Mouse (Mus musculus) embryonic facial prominence, embryonic 15.5 days (tissue): ENCODE measurements around the gene Hcar1. TPM values are rescaled to one million over a fixed set of nuclear protein-coding genes. Genes with fewer than 3 reads are reported as not detected.

Experiments used
- ATAC-seq: fragments of 200-750 bp; cut with Nextera tagmentation; 2 replicates; pipeline ENCODE4 v1.8.0; 2017; ENCODE audit warnings: low read depth, moderate TSS enrichment; ENCODE audit not compliant: insufficient number of reproducible peaks, low FRiP score, low TSS enrichment
- H3K27ac ChIP-seq: fragments of 300-500 bp; sonication (generic); replicated peaks from 2 replicates; pipeline ENCODE4 v1.5.1; 2015; ENCODE audit warnings: mild to moderate bottlenecking, inconsistent platforms
- H3K27me3 ChIP-seq: fragments of 300-500 bp; sonication (generic); 2 replicates; pipeline ENCODE4 v1.6.1; 2015; ENCODE audit warnings: inconsistent platforms
- H3K36me3 ChIP-seq: fragments of 300-500 bp; sonication (generic); 2 replicates; pipeline ENCODE4 v1.6.1; 2015; ENCODE audit warnings: mild to moderate bottlenecking, inconsistent platforms
- H3K4me1 ChIP-seq: fragments of 300-500 bp; sonication (generic); 2 replicates; pipeline ENCODE4 v1.6.1; 2015; ENCODE audit warnings: inconsistent platforms
- H3K4me2 ChIP-seq: fragments of 300-500 bp; sonication (generic); replicated peaks from 2 replicates; pipeline ENCODE4 v1.6.1; 2015; ENCODE audit warnings: mild to moderate bottlenecking, inconsistent platforms
- H3K4me3 ChIP-seq: fragments of 300-500 bp; sonication (generic); replicated peaks from 2 replicates; pipeline ENCODE4 v1.5.1; 2015; ENCODE audit warnings: mild to moderate bottlenecking, inconsistent platforms
- H3K9ac ChIP-seq: fragments of 300-500 bp; sonication (generic); 2 replicates; pipeline ENCODE4 v1.6.1; 2015; ENCODE audit warnings: inconsistent platforms
- H3K9me3 ChIP-seq: fragments of 300-500 bp; sonication (generic); replicated peaks from 2 replicates; pipeline ENCODE4 v1.6.1; 2016; ENCODE audit warnings: inconsistent platforms
- WGBS: fragments of 180-500 bp; shearing (Covaris S2); methylation state at CpG from one replicate; pipeline ENCODE4 v1.1.7; 2015; 5-methylcytosine and 5-hydroxymethylcytosine counted together
- polyA plus RNA-seq: library from polyadenylated mRNA; unstranded; fragments of >200 nt; fragmentation: Nextera tagmentation; extraction: Ambion mirVana; gene quantifications from 2 replicates; pipeline ENCODE4 v1.2.1, GENCODE M21; 2015

Gene Hcar1
- polyA plus RNA-seq, 1 experiment from 2014 or later = 0.76 TPM

GRCm38 (mm10) chr5:123863934-123864333 lies 15.9 kb downstream of the Hcar1 start:
- Histone ChIP-seq H3K4me3 (no peak overlapping the region), H3K27ac (no peak overlapping the region), H3K9me3 (no peaks in the 10 kb centered on the region), H3K9ac (no peak overlapping the region), H3K4me2 (no peak overlapping the region), H3K36me3 (no peaks in the 10 kb centered on the region), H3K4me1 (peaks cover 6% of the 10 kb centered on the region; the same call in 1 of the 2 replicates), H3K27me3 (no peaks in the 10 kb centered on the region)
- no peak for ATAC-seq
- WGBS = 85% methylated on average over 14 of the region's 14 CpGs

GRCm38 (mm10) chr5:123862374-123863350 lies 17.2 kb downstream of the Hcar1 start:
- peak overlapping the region; percentile 7; the same call in 1 of the 2 replicates for H3K4me3 ChIP-seq
- 67% methylated on average over 15 of the region's 15 CpGs for WGBS
- no peaks in the 10 kb centered on the region for H3K36me3 ChIP-seq
- no peak for ATAC-seq
- peak overlapping the region; percentile 66 for H3K27ac ChIP-seq
- H3K4me2 ChIP-seq = peak overlapping the region; percentile 8; the same call in 1 of the 2 replicates
- H3K9ac ChIP-seq = no peak overlapping the region
- H3K27me3 ChIP-seq = no peaks in the 10 kb centered on the region
- H3K9me3 ChIP-seq = no peaks in the 10 kb centered on the region
- peaks cover 7% of the 10 kb centered on the region; the same call in 1 of the 2 replicates for H3K4me1 ChIP-seq

- Histone ChIP-seq H3K4me2 (no peak overlapping the region), H3K27ac (no peak overlapping the region), H3K27me3 (no peaks in the 10 kb centered on the region), H3K4me3 (no peak overlapping the region), H3K36me3 (no peaks in the 10 kb centered on the region), H3K9me3 (no peaks in the 10 kb centered on the region), H3K9ac (no peak overlapping the region), H3K4me1 (peaks cover 3% of the 10 kb centered on the region; the same call in 1 of the 2 replicates)
- 48% methylated on average over 11 of the region's 11 CpGs for WGBS
- no peak for ATAC-seq
Observed at GRCm38 (mm10) chr5:123858798-123859197, 21.0 kb downstream of the Hcar1 start.

DNA sequence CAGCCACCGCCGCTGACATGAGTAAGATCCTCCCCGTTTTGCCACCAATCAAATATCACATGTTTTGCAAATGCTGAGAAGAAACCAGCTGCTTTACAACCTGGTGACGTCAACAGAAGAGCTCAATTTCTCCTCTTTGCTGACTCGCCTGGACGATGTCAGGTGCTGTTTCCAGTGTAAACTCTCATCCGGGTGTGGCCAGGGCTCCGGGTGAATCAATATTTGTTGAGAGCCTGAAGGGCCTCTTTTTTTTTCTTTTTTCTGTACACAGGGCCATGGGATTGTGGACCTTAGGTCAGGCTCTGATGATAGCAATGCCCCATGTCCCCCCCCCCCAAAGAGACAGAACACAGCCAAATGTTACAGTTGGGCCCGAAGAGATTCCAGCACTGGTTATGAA lies 25.3 kb downstream of the Hcar1 start:
- Histone ChIP-seq H3K27me3 (no peaks in the 10 kb centered on the region), H3K4me2 (no peak overlapping the region), H3K4me1 (peaks cover 3% of the 10 kb centered on the region; the same call in 1 of the 2 replicates), H3K9ac (no peak overlapping the region), H3K9me3 (no peaks in the 10 kb centered on the region), H3K27ac (no peak overlapping the region), H3K4me3 (no peak overlapping the region), H3K36me3 (no peaks in the 10 kb centered on the region)
- no peak for ATAC-seq
- WGBS = 80% methylated on average over 9 of the region's 9 CpGs

DNA sequence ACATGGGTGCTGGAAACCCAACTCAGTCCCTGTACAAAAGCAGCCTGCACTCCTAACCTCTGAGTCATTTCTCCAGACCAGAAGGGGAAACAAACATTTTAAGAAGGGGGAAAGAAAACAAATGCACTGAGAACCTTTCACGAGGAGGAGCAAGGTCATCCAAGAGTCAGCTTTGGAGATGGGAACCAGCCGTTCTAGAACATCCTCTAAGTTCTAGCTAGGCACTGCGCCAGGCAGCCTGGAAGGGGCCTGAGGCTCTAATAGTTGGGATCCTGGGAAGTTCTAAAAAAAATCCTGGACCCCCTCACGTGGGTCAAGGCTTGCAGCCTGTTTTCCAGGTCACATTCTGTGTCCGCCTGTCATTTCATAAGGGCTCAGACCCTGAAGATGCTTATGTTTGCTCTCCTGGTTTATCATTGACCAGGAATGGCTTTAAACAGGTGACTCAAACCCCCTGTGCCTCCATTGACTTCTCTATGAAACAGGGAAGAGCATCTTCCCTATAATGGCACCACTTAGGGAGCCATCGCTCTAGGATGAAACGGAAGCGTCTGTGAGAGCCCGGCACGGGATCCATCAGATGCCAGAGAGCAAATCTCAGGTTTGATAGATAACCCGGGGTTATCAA lies 25.8 kb downstream of the Hcar1 start:
- ATAC-seq = no peak
- Histone ChIP-seq H3K4me3 (no peak overlapping the region), H3K27me3 (no peaks in the 10 kb centered on the region), H3K4me1 (peaks cover under 1% of the 10 kb centered on the region; the same call in 1 of the 2 replicates), H3K27ac (no peak overlapping the region), H3K4me2 (no peak overlapping the region), H3K36me3 (no peaks in the 10 kb centered on the region), H3K9ac (no peak overlapping the region), H3K9me3 (no peaks in the 10 kb centered on the region)
- WGBS = 86% methylated on average over 11 of the region's 11 CpGs

DNA sequence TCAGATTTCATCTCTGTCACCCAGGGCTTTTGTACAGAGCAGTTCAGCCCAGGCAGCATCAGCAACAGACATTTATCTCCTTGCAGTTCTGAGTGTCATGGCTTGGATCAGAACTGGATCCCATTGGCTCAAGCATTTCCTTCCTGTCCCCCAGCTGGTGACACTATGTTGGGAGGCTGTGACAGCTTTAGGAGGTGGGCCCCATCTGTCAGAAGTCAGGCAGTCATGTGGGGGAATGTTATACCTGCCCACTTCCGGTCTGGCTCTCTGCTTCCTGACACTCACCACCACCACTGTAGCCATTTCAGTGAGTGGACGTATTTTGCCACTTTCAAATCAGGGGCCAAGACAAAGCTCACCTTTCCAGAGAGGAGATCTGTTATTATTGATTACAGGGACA lies 28.4 kb downstream of the Hcar1 start:
- WGBS = 45% methylated on average over 2 of the region's 2 CpGs

DNA sequence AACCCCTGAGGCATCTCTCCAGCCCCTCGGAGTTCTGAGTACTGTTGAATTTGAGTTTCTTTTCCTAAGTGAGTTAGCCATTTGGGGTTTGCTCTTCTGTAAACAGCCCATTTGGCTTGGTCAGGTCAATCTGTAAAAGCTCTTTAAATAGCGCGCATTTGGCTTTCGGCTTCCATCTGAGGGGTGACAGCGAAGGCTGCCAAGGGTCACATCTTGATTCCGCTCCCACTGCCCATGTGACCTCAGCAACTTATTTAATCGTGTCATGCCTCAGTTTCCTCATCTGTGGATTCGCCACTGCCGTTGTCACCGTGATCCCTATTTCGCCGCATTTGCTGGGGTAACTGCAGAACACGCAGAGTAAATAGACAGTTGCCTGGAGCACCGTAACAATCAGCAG lies 35.5 kb downstream of the Hcar1 start:
- Histone ChIP-seq H3K9me3 (no peaks in the 10 kb centered on the region), H3K9ac (no peak overlapping the region), H3K27me3 (no peaks in the 10 kb centered on the region), H3K27ac (no peak overlapping the region), H3K36me3 (no peaks in the 10 kb centered on the region), H3K4me2 (no peak overlapping the region), H3K4me1 (no peaks in the 10 kb centered on the region), H3K4me3 (no peak overlapping the region)
- ATAC-seq = no peak
- WGBS = 84% methylated on average over 14 of the region's 14 CpGs

More for the DNA sequence above, 28.4 kb downstream of the Hcar1 start:
- ATAC-seq = no peak
- Histone ChIP-seq H3K4me2 (no peak overlapping the region), H3K36me3 (no peaks in the 10 kb centered on the region), H3K4me1 (no peaks in the 10 kb centered on the region), H3K27me3 (no peaks in the 10 kb centered on the region), H3K27ac (no peak overlapping the region), H3K9me3 (no peaks in the 10 kb centered on the region), H3K4me3 (no peak overlapping the region), H3K9ac (no peak overlapping the region)

DNA sequence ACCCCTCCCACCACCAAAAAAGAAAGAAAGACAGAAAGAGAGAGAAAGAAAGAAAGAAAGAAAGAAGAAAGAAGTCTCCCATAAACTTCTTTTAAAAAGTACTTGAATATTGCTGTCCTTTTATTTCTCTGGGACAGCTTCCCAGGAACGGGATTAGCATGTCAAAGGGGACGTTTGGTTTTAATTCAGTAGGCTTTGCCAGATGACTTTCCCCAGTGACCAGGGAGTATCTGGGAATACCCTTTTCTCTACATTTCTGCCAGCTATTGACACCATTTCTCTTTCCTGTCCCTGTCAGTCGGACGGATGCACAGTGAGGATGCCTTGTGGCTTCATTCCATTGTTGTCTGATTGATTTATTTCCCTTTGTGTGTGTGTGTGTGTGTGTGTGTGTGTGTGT lies 36.0 kb downstream of the Hcar1 start:
- H3K9ac ChIP-seq = no peak overlapping the region
- no peak overlapping the region for H3K4me3 ChIP-seq
- 44% methylated on average over 4 of the region's 4 CpGs for WGBS
- H3K27me3 ChIP-seq = no peaks in the 10 kb centered on the region
- H3K36me3 ChIP-seq = no peaks in the 10 kb centered on the region
- H3K4me1 ChIP-seq = no peaks in the 10 kb centered on the region
- ATAC-seq = no peak
- no peak overlapping the region for H3K27ac ChIP-seq
- H3K9me3 ChIP-seq = no peaks in the 10 kb centered on the region
- H3K4me2 ChIP-seq = no peak overlapping the region

DNA sequence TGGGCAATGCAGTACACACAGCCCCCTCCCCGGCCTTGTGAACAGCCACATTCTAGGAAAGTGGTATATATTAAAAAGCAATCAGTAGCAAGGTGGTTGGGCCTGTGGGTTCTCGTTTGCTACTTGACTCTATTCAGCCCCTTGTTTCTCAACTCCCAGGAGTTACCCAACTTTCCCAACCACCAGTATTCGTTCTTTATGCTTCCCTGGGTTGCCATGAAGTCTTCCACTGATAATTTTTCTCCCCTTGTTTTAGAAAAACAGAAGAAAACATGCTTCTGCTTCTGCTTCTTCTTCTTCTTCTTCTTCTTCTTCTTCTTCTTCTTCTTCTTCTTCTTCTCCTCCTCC lies 36.9 kb downstream of the Hcar1 start:
- ATAC-seq = no peak
- H3K27ac ChIP-seq = no peak overlapping the region
- WGBS = 47% methylated on average over 3 of the region's 3 CpGs
- no peak overlapping the region for H3K9ac ChIP-seq
- H3K4me1 ChIP-seq = no peaks in the 10 kb centered on the region
- H3K36me3 ChIP-seq = no peaks in the 10 kb centered on the region
- H3K27me3 ChIP-seq = no peaks in the 10 kb centered on the region
- no peak overlapping the region for H3K4me3 ChIP-seq
- H3K9me3 ChIP-seq = no peaks in the 10 kb centered on the region
- H3K4me2 ChIP-seq = no peak overlapping the region

- H3K27ac ChIP-seq = no peak overlapping the region
- H3K27me3 ChIP-seq = no peaks in the 10 kb centered on the region
- no peaks in the 10 kb centered on the region for H3K9me3 ChIP-seq
- H3K4me3 ChIP-seq = no peak overlapping the region
- H3K9ac ChIP-seq = no peak overlapping the region
- H3K4me2 ChIP-seq = no peak overlapping the region
- WGBS = 67% methylated on average over 11 of the region's 11 CpGs
- no peaks in the 10 kb centered on the region for H3K4me1 ChIP-seq
- no peaks in the 10 kb centered on the region for H3K36me3 ChIP-seq
- ATAC-seq = no peak
Observed at GRCm38 (mm10) chr5:123842221-123842934, 37.4 kb downstream of the Hcar1 start.

GRCm38 (mm10) chr5:123837371-123837770 lies 42.4 kb downstream of the Hcar1 start:
- no peak for ATAC-seq
- WGBS = 44% methylated on average over 4 of the region's 4 CpGs
- no peaks in the 10 kb centered on the region for H3K36me3 ChIP-seq
- no peak overlapping the region for H3K27ac ChIP-seq
- no peaks in the 10 kb centered on the region for H3K27me3 ChIP-seq
- no peaks in the 10 kb centered on the region for H3K9me3 ChIP-seq
- H3K4me3 ChIP-seq = no peak overlapping the region
- H3K4me1 ChIP-seq = no peaks in the 10 kb centered on the region
- no peak overlapping the region for H3K9ac ChIP-seq
- H3K4me2 ChIP-seq = no peak overlapping the region
